Mouse (Mus musculus): Measurements from ENCODE around the gene Abhd4. TPM values are rescaled to one million over a fixed set of nuclear protein-coding genes. Genes with fewer than 3 reads are reported as not detected.

Gene Abhd4
- total and polyA plus RNA-seq, 2 experiments from 2014 or later: 103 to 192 TPM

- no peak for ATAC-seq (ENCODE audit: insufficient read depth, low read depth)
- H3K27me3 ChIP-seq (ENCODE audit: control insufficient read depth, insufficient read depth, low read length): no peaks in the 10 kb centered on the region
- DNase-seq (ENCODE audit: low spot score): no peak
- no peaks in the 10 kb centered on the region for H3K4me1 ChIP-seq (ENCODE audit: control insufficient read depth, insufficient read depth)
- no peak overlapping the region for H3K9ac ChIP-seq (replicated peaks; ENCODE audit: low read depth, low read length)
- 92% methylated on average over 3 of the region's 3 CpGs for WGBS
- no peaks in the 10 kb centered on the region for H3K9me3 ChIP-seq (replicated peaks; ENCODE audit: control insufficient read depth, low read length)
- peaks cover 40% of the 10 kb centered on the region for H3K36me3 ChIP-seq (replicated peaks; ENCODE audit: control insufficient read depth, insufficient read depth, low read length)
- H3K27ac ChIP-seq (ENCODE audit: low read depth): no peak overlapping the region
- no peak overlapping the region for H3K4me2 ChIP-seq (ENCODE audit: low read depth, low read length)
- no peak overlapping the region for H3K4me3 ChIP-seq (ENCODE audit: low read depth, low read length)
- TF ChIP-seq CTCF (IDR thresholded peaks at IDR 0.05; ENCODE audit: low read depth): no peak
- no peak for TF ChIP-seq EP300 (IDR thresholded peaks at IDR 0.05; ENCODE audit: low read depth)
Observed at GRCm38 (mm10) chr14:54269566-54269965, 15.6 kb downstream of the Abhd4 start.

DNA sequence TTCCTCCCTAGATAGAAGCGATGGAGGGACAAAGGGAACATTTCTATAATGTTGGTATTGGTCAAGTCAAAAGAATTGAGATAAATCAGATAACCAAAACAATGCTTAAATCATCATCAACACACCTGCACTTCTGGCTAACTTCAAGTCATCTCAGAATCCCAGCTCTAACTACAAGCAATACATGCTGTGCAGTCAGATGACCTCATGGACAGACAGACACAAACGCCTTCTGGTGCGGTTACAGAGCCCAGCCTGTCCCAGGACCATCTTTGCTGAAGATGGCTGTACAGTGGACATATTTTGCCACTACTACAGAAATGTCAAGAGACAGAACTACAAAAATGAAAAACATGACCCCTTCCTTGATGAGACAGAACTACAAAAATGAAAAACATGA, 16.4 kb downstream of the Abhd4 start:
- 79% methylated on average over 3 of the region's 3 CpGs for WGBS
- H3K27me3 ChIP-seq (ENCODE audit: control insufficient read depth, insufficient read depth, low read length): no peaks in the 10 kb centered on the region
- H3K4me2 ChIP-seq (ENCODE audit: low read depth, low read length): no peak overlapping the region
- peaks cover 36% of the 10 kb centered on the region for H3K36me3 ChIP-seq (replicated peaks; ENCODE audit: control insufficient read depth, insufficient read depth, low read length)
- no peaks in the 10 kb centered on the region for H3K9me3 ChIP-seq (replicated peaks; ENCODE audit: control insufficient read depth, low read length)
- DNase-seq (ENCODE audit: low spot score): no peak
- TF ChIP-seq CTCF (IDR thresholded peaks at IDR 0.05; ENCODE audit: low read depth) (no peak), EP300 (IDR thresholded peaks at IDR 0.05; ENCODE audit: low read depth) (no peak)
- H3K4me3 ChIP-seq (ENCODE audit: low read depth, low read length): no peak overlapping the region
- ATAC-seq (ENCODE audit: insufficient read depth, low read depth): no peak
- no peaks in the 10 kb centered on the region for H3K4me1 ChIP-seq (ENCODE audit: control insufficient read depth, insufficient read depth)
- no peak overlapping the region for H3K9ac ChIP-seq (replicated peaks; ENCODE audit: low read depth, low read length)
- no peak overlapping the region for H3K27ac ChIP-seq (ENCODE audit: low read depth)

- H3K27ac ChIP-seq (ENCODE audit: low read depth): no peak overlapping the region
- 87% methylated on average over 3 of the region's 3 CpGs for WGBS
- ATAC-seq (ENCODE audit: insufficient read depth, low read depth) (no peak), DNase-seq (ENCODE audit: low spot score) (no peak)
- H3K4me1 ChIP-seq (ENCODE audit: control insufficient read depth, insufficient read depth): no peaks in the 10 kb centered on the region
- no peaks in the 10 kb centered on the region for H3K9me3 ChIP-seq (replicated peaks; ENCODE audit: control insufficient read depth, low read length)
- no peak overlapping the region for H3K4me3 ChIP-seq (ENCODE audit: low read depth, low read length)
- peaks cover 26% of the 10 kb centered on the region for H3K36me3 ChIP-seq (replicated peaks; ENCODE audit: control insufficient read depth, insufficient read depth, low read length)
- no peak overlapping the region for H3K4me2 ChIP-seq (ENCODE audit: low read depth, low read length)
- TF ChIP-seq CTCF (IDR thresholded peaks at IDR 0.05; ENCODE audit: low read depth): no peak
- H3K9ac ChIP-seq (replicated peaks; ENCODE audit: low read depth, low read length): no peak overlapping the region
- H3K27me3 ChIP-seq (ENCODE audit: control insufficient read depth, insufficient read depth, low read length): no peaks in the 10 kb centered on the region
Observed at GRCm38 (mm10) chr14:54271976-54272606, 18.1 kb downstream of the Abhd4 start.

DNA sequence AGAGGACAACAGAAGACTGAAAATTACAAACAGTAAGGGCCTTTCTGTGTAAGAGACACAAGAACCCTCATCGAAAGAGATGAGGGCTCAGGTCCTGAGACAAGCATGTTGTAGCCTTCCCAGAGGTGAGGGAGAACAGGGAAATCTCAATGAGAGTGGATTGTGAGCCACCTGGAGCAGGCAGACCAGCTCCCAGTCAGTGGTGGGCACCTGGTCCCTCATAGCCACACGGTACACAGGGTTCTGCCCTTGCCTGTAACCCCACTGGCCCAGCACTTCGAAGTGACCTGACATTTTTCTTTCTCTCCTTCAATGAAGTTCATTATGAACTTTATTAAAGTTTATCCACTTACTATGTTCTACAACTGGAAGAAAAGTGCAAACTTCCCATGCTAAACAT, 18.7 kb downstream of the Abhd4 start:
- H3K4me2 ChIP-seq (ENCODE audit: low read depth, low read length): no peak overlapping the region
- no peak overlapping the region for H3K27ac ChIP-seq (ENCODE audit: low read depth)
- ATAC-seq (ENCODE audit: insufficient read depth, low read depth) (no peak), DNase-seq (ENCODE audit: low spot score) (no peak)
- no peak overlapping the region for H3K9ac ChIP-seq (replicated peaks; ENCODE audit: low read depth, low read length)
- no peaks in the 10 kb centered on the region for H3K4me1 ChIP-seq (ENCODE audit: control insufficient read depth, insufficient read depth)
- H3K9me3 ChIP-seq (replicated peaks; ENCODE audit: control insufficient read depth, low read length): no peaks in the 10 kb centered on the region
- TF ChIP-seq CTCF (IDR thresholded peaks at IDR 0.05; ENCODE audit: low read depth) (no peak), EP300 (IDR thresholded peaks at IDR 0.05; ENCODE audit: low read depth) (no peak)
- H3K36me3 ChIP-seq (replicated peaks; ENCODE audit: control insufficient read depth, insufficient read depth, low read length): peaks cover 20% of the 10 kb centered on the region
- H3K4me3 ChIP-seq (ENCODE audit: low read depth, low read length): no peak overlapping the region
- 85% methylated on average over 3 of the region's 3 CpGs for WGBS
- H3K27me3 ChIP-seq (ENCODE audit: control insufficient read depth, insufficient read depth, low read length): no peaks in the 10 kb centered on the region

- H3K36me3 ChIP-seq (replicated peaks; ENCODE audit: control insufficient read depth, insufficient read depth, low read length): no peaks in the 10 kb centered on the region
- WGBS: 83% methylated on average over 2 of the region's 2 CpGs
- no peak overlapping the region for H3K4me3 ChIP-seq (ENCODE audit: low read depth, low read length)
- no peak for TF ChIP-seq EP300 (IDR thresholded peaks at IDR 0.05; ENCODE audit: low read depth)
- no peak for TF ChIP-seq CTCF (IDR thresholded peaks at IDR 0.05; ENCODE audit: low read depth)
- ATAC-seq (ENCODE audit: insufficient read depth, low read depth) (no peak), DNase-seq (ENCODE audit: low spot score) (no peak)
- H3K9ac ChIP-seq (replicated peaks; ENCODE audit: low read depth, low read length): no peak overlapping the region
- no peaks in the 10 kb centered on the region for H3K9me3 ChIP-seq (replicated peaks; ENCODE audit: control insufficient read depth, low read length)
- no peaks in the 10 kb centered on the region for H3K4me1 ChIP-seq (ENCODE audit: control insufficient read depth, insufficient read depth)
- no peak overlapping the region for H3K27ac ChIP-seq (ENCODE audit: low read depth)
- H3K27me3 ChIP-seq (ENCODE audit: control insufficient read depth, insufficient read depth, low read length): no peaks in the 10 kb centered on the region
- no peak overlapping the region for H3K4me2 ChIP-seq (ENCODE audit: low read depth, low read length)
Observed at GRCm38 (mm10) chr14:54276446-54276845, 22.5 kb downstream of the Abhd4 start.

GRCm38 (mm10) chr14:54284839-54285238, 30.9 kb downstream of the Abhd4 start, which contains the start of gene Olfr49:
Gene Olfr49, minus strand, starts transcription at chr14:54284939.
- H3K4me1 ChIP-seq (ENCODE audit: control insufficient read depth, insufficient read depth): no peaks in the 10 kb centered on the region
- WGBS: 49% methylated on average over 1 of the region's 1 CpGs
- H3K4me3 ChIP-seq (ENCODE audit: low read depth, low read length): no peak within 1 kb of the TSS
- no peak for ATAC-seq (ENCODE audit: insufficient read depth, low read depth)
- no peaks in the 10 kb centered on the region for H3K27me3 ChIP-seq (ENCODE audit: control insufficient read depth, insufficient read depth, low read length)
- H3K27ac ChIP-seq (ENCODE audit: low read depth): no peak within 1 kb of the TSS
- H3K36me3 ChIP-seq (replicated peaks; ENCODE audit: control insufficient read depth, insufficient read depth, low read length): no peaks in the 10 kb centered on the region
- TF ChIP-seq EP300 (IDR thresholded peaks at IDR 0.05; ENCODE audit: low read depth) (no peak), CTCF (IDR thresholded peaks at IDR 0.05; ENCODE audit: low read depth) (no peak)
- DNase-seq (ENCODE audit: low spot score): no peak
- H3K4me2 ChIP-seq (ENCODE audit: low read depth, low read length): no peak within 1 kb of the TSS
- no peak within 1 kb of the TSS for H3K9ac ChIP-seq (replicated peaks; ENCODE audit: low read depth, low read length)
- no peaks in the 10 kb centered on the region; the same call in 1 of the 2 replicates for H3K9me3 ChIP-seq (replicated peaks; ENCODE audit: control insufficient read depth, low read length)
